Mouse (Mus musculus) layer of hippocampus, postnatal 25 days (tissue): ENCODE measurements around the gene Rpl9. TPM values are rescaled to one million over a fixed set of nuclear protein-coding genes. Genes with fewer than 3 reads are reported as not detected.

Source experiments
- DNase-seq, 2 experiments: peaks; one replicate each; pipeline ENCODE4 v3.0.0; 2022; ENCODE audit warnings: mixed read lengths in 2 of 2, low spot score in 1 of 2; ENCODE audit errors: extremely low spot score in 1 of 2
- total RNA-seq, 2 experiments: library from RNA; stranded (reverse); gene quantifications; 2 replicates each; pipeline ENCODE4 v1.2.3; 2021

The Rpl9 gene
- total RNA-seq, 2 experiments from 2014 or later, result 604 to 704 TPM

DNA sequence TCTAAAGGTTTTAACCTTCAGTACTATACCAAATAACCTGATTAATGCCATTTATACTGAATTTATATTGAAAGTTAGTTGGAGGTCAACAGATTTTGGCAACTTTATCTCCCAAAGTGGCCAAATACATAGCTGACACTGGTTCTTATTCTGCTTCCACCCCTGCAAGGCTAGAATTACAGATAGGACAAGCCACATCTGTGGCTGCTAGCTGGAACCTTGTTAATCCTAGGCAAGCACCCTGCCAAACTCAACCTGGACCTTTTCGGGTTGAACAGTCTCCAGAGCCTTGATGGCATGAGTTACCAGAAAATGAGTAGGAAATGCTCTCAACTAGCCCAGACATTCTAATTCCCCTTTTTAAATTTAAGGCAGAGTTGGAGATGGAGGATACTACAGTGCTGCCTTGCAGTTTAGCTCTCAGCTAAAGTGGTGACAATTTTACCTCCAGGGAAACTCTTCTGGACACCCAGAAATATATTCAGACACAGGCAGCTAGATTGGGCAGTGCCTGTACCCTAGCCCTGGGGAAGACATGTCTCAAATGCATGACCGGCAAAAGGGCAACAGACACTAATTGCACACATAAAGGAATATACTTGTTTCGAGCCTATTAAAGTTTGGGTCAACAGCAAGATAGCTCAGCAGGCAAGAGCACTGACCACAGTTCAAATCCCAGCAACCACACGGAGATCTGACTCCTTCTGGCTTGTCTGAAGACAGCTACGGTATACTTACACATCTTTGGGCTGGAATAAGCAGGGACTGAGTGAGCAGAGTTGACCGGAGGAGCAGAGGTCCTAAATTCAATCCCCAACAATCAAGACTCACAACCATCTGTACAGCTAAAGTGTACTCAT, 4.0 kb downstream of the Rpl9 start:
- DNase-seq, result no peak

DNA sequence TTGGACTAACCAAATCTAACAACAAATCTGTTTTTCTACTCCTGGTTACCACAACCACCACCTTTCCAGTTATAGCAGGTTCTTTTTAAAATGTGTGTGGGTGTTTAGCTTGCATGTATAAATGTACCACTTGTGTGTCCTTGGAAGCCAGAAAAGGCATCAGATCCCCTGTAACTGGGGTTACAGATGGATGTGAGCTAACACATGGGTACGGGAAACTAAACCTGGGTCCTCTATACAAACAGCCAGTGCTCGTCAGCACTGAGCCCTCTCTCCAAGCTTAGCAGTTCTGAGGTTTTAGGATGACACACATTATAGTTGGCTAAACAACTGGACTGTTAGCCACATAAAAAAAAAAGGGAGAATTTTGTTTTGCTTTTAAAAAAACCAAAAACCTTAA, 5.5 kb downstream of the Rpl9 start:
- DNase-seq, result no peak

DNA sequence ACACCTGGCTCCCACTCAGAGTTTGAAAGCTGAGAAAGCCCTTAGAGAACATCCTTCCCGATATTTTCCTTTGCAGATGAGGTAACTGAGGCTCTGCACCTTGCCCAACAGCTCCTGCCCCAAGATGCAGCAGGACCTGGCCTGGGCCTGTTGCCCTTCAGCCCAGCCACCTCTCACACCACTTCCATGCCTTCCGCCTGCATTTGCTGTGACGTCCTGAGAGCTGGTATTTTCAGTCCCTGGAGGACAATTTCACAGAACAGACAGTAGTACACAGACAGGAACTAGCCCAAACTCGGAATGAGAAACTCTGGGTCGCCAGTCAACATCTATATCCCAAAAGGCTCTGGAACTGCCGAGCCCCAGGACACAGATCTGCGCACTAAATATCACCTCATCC, 16.5 kb downstream of the Rpl9 start:
- no peak for DNase-seq

DNA sequence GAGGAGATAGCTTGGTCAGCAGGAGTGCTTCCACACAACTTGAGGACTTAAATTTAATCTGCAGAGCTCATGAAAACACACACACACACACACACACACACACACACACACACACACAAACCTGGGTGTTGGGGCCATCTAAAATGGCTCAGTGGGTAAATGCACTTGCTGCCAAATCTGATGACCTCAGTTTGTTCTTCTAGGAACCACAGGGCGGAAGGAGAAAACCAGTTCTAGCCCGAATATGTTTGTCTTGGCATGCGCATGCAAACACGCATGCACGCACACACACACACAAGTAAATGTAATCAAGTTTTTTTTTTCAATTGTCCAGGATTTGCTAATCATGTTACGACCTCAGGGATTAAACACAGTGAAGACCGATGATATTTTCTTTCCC, 19.7 kb downstream of the Rpl9 start:
- DNase-seq, result no peak

DNA sequence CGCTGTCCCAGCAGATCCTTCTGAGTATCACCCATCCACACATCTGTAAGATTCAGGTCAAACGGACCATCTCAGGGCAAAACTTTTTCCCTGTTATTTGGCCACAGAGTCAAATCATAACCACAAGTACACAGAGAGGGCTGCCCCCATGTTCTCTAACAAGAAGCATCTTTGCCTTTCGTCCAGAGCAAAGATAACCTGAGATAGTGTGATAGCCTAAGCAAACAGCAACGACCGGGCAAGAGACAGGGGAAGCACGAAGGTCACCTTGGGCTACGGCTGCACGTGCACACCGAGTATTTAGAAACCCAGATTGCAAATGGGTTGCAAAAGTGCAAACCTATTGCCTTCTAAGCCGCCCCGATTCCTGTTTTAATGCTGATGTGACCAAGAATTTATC, 23.4 kb downstream of the Rpl9 start:
- DNase-seq, result no peak

DNA sequence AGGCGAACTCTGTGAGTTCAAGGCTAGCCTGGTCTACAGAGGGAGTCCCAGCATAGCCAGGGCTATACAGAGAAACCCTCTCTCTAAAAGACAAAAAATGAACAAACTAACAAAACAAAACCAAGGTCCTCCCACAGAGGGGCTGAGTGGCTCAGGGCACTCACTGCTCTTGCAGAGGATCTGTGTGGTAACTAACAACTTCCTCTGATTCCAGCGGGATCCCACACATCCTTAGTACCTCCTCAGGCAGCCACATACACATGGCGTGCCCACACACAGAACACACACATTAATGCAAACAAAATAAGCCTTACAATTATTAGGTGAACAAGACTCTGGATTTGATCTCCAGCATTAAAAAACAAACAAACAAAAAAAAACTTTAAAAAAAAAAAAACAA, 33.5 kb downstream of the Rpl9 start:
- DNase-seq, result no peak

DNA sequence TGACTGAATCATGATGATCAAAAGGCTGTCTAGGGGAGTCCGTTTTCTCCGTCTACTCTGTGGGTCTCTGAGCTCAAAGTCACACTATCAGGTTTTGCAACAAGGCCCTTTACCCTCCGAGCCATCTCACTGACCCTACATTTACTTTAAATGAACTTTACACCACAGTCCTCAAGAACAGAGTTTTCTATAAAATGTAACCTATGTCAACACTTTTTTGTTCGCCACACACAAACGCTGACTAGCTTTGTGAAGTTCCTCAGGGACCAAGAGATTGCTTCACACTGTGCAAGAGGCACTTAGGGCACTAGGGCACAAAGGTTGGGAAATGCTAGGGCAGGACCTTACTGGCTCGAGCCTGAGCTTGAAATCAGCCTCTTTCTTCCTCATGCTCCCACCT, 34.4 kb downstream of the Rpl9 start:
- no peak for DNase-seq

DNA sequence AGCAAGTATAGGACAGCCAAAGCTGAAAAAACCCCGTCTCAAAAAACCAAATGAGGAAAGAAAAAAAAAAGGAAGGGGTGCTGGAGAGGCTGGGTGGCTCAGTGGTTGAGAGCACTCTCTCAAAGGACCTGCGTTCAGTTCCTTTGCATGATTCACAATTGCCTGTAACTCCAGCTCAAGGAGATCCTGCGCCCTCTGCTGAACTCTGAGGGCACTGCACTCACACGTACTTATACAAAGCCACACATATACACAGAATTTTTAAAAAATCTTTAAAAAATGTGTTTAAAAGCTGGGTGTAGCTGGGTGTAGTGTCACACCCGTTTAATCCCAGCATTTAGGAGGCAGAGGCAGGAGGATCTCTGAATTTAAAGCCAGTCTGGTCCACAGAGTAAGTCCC, 36.3 kb downstream of the Rpl9 start:
- no peak for DNase-seq

DNA sequence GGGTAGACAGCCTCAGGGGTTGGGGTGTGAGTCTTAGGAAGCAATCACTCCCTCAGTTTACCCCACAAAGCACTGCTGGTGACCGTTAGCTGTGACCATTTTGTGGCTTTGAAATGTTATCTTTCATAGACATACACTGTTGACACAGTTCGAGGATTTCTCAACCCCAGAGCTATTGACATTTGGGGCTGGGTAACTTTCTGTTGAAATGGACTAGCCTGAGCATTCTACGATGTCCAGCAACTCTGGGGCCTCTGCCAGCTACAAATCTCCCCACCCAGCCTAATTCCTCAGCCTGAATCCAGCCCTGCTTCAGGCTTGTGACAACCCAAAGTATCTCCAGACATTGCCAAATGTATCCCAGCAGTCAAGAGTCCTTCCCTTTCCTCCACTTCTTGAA, 37.1 kb downstream of the Rpl9 start:
- DNase-seq, result no peak

DNA sequence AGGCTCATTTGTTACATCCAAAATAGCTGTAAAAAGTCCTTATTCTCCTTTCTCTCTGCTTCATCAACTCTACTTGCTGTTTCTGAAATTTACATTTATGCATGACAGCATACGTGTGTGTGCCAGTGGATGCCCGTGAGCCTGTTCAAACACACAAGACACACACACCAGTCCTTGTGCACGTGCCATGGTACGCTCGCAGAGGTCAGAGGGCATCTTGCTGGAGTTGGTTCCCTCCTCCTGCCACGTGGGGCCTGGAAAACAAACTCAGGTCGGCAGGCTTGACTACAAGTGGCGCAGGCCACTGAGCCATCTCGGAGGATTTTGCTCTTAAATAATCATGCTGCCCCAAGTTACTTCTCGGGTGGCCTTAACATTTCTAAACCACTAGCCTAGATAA, 40.7 kb downstream of the Rpl9 start:
- DNase-seq, result no peak

DNA sequence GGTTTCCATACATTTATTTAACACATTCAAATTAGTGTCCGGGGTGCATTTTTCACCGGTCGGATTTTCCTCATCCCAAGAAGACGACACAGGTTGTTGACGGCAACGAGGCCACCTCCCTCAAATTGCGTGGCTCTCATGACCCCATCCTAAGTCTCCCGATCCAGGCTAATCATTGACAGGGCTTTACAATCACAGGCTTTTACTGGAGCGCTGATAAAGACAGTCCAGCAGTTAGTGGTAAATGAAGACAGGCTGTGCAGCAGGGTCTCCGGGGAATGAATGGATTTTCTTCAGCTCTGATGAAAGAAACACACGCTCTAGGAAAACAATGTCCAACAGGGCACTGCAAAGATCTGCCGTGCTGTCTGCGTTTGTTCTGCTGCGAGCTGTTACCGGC, 43.1 kb downstream of the Rpl9 start, which contains the start of gene Klb:
Gene Klb, plus strand, starts transcription at position 147 of the 400 bp plus-strand sequence.
- DNase-seq, result no peak

DNA sequence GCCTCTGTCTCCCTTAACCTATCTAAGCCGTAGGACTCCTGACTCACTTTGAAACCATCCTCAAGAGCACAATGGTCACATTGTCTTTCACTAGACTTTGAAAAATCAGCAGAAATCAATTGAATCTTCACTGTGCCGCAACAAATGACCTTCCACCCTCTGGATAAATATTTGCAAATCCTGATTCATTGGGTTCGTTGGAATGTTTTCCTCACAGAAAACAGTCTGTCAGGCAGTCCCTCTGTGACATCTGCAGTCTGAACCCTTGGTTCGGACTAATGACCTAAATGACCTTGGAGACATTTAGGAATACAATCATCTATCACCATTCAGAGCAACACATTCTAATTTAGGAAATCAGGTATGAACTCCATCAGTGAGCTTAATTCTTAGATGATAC, 51.1 kb downstream of the Rpl9 start:
- no peak for DNase-seq

DNA sequence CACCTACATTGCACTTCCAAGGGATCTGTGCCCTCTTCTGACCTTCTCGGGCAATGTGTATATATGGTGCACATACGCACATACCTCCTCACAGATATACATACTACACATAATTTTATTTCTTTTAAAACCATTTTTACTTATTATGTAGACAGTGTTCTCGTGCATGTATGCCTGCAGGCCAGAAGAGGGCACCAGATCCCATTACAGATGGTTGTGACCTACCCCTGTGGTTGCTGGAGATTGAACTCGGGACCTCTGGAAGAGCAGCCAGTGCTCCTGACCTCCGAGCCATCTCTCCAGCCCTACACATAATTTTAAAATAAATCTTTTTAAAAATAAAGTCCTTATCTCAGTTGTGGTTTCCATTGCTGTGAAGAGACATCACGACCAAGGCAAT, 52.9 kb downstream of the Rpl9 start:
- DNase-seq, result no peak

Other genes starting within 250 kb of the Rpl9 start
- gene Wdr19, start 191.7 kb downstream of the Rpl9 start, total RNA-seq, result 10 to 100 TPM; 17.8 to 23.4 TPM
- 10 to 100 TPM; 28.5 to 29.5 TPM for gene Rfc1, start 55.8 kb downstream of the Rpl9 start, total RNA-seq
- gene Klb, start 43.1 kb downstream of the Rpl9 start, total RNA-seq, result under 1 TPM; 0.62 to 0.73 TPM
- gene Lias, start 53 bp upstream of the Rpl9 start, total RNA-seq, result 10 to 100 TPM; 27.7 to 34.2 TPM
- gene Ugdh, start 44.5 kb upstream of the Rpl9 start, total RNA-seq, result 10 to 100 TPM; 27.8 to 29.1 TPM
- gene Gm43552, start 101.4 kb upstream of the Rpl9 start, total RNA-seq, result 1 to 10 TPM in 1 of 2 experiments, not detected in 1; 1.8 TPM
- 100 to 1,000 TPM; 158 to 162 TPM for gene Smim14, start 145.7 kb upstream of the Rpl9 start, total RNA-seq
- 100 to 1,000 TPM; 130 to 134 TPM for gene Ube2k, start 145.8 kb upstream of the Rpl9 start, total RNA-seq